Mouse (Mus musculus) erythroblast, embryonic 14.5 days (primary cell): ENCODE data around the gene Gm27021. TPM values are rescaled to one million over a fixed set of nuclear protein-coding genes. Genes with fewer than 3 reads are reported as not detected.

Experiments used
- H3K27me3 ChIP-seq: 2 replicates; pipeline ENCODE4 v1.6.1; 2012; ENCODE audit warnings: inconsistent platforms; ENCODE audit not compliant: control insufficient read depth
- H3K36me3 ChIP-seq: 2 replicates; pipeline ENCODE4 v1.6.1; 2012; ENCODE audit warnings: mild to moderate bottlenecking, inconsistent platforms; ENCODE audit not compliant: control insufficient read depth
- H3K4me1 ChIP-seq: 2 replicates; pipeline ENCODE4 v1.6.1; 2012; ENCODE audit warnings: inconsistent platforms; ENCODE audit not compliant: control insufficient read depth
- H3K4me3 ChIP-seq: replicated peaks from 2 replicates; pipeline ENCODE3; 2012; ENCODE audit warnings: moderate library complexity, mild to moderate bottlenecking, inconsistent platforms
- H3K9me3 ChIP-seq: 2 replicates; pipeline ENCODE4 v1.6.1; 2012; ENCODE audit warnings: low read length, inconsistent platforms, mixed read lengths; ENCODE audit not compliant: control insufficient read depth
- GATA1 ChIP-seq: IDR thresholded peaks from 2 replicates; pipeline ENCODE4 v1.6.1; 2012; ENCODE audit warnings: low read length, inconsistent platforms, mixed read lengths
- TAL1 ChIP-seq: IDR thresholded peaks from 3 replicates; pipeline ENCODE4 v1.6.1; 2012; ENCODE audit warnings: low read length, inconsistent platforms, mixed read lengths
- polyA plus RNA-seq: library from polyadenylated mRNA; stranded (reverse); fragments of >175 nt; gene quantifications from 2 replicates; pipeline ENCODE4 v1.2.3, GENCODE M21; 2012

Gm27021 gene
- polyA plus RNA-seq, 1 experiment: 0.74 TPM

GRCm38 (mm10) chr8:120561539-120562435 is 106.1 kb downstream of the Gm27021 start:
- H3K36me3 ChIP-seq: peaks cover 100% of the 10 kb centered on the region
- no peaks in the 10 kb centered on the region for H3K27me3 ChIP-seq
- H3K4me1 ChIP-seq: peaks cover 60% of the 10 kb centered on the region
- no peaks in the 10 kb centered on the region for H3K9me3 ChIP-seq
- no peak overlapping the region for H3K4me3 ChIP-seq
- TF ChIP-seq TAL1 (no peak), GATA1 (no peak)

- Histone ChIP-seq H3K4me3 (no peak overlapping the region), H3K4me1 (peaks cover 73% of the 10 kb centered on the region)
Measured at GRCm38 (mm10) chr8:120560535-120560934, 107.3 kb downstream of the Gm27021 start.

GRCm38 (mm10) chr8:120559654-120560053 is 108.2 kb downstream of the Gm27021 start:
- H3K27me3 ChIP-seq: no peaks in the 10 kb centered on the region
- TF ChIP-seq GATA1 (no peak), TAL1 (no peak)
- H3K4me3 ChIP-seq: no peak overlapping the region
- H3K4me1 ChIP-seq: peaks cover 82% of the 10 kb centered on the region
- H3K9me3 ChIP-seq: no peaks in the 10 kb centered on the region
- H3K36me3 ChIP-seq: peaks cover 100% of the 10 kb centered on the region

More at GRCm38 (mm10) chr8:120560535-120560934, 107.3 kb downstream of the Gm27021 start:
- Histone ChIP-seq H3K27me3 (no peaks in the 10 kb centered on the region), H3K36me3 (peaks cover 100% of the 10 kb centered on the region), H3K9me3 (no peaks in the 10 kb centered on the region)
- TF ChIP-seq TAL1: no peak
- TF ChIP-seq GATA1: no peak

Other genes with a start within 250 kb of the Gm27021 start
- gene Gins2, start 78.8 kb downstream of the Gm27021 start, polyA plus RNA-seq: 8.6 and 17.1 TPM in 2 replicates
- 0.18 and 0.20 TPM in 2 replicates for gene 1190005I06Rik, start 20.4 kb downstream of the Gm27021 start, polyA plus RNA-seq
- gene Cox4i1, start 143 bp upstream of the Gm27021 start, polyA plus RNA-seq: 36.9 and 50.3 TPM in 2 replicates
- 10.8 and 13.1 TPM in 2 replicates for gene Emc8, start 494 bp upstream of the Gm27021 start, polyA plus RNA-seq
- gene Irf8, start 68.3 kb upstream of the Gm27021 start, polyA plus RNA-seq: 0.12 and 0.44 TPM in 2 replicates